Mouse (Mus musculus): ENCODE data around the gene Rasl12. TPM values are rescaled to one million over a fixed set of nuclear protein-coding genes. Genes with fewer than 3 reads are reported as not detected.

Rasl12 gene
- polyA plus RNA-seq, 1 experiment from 2014 or later: 6.1 TPM

DNA sequence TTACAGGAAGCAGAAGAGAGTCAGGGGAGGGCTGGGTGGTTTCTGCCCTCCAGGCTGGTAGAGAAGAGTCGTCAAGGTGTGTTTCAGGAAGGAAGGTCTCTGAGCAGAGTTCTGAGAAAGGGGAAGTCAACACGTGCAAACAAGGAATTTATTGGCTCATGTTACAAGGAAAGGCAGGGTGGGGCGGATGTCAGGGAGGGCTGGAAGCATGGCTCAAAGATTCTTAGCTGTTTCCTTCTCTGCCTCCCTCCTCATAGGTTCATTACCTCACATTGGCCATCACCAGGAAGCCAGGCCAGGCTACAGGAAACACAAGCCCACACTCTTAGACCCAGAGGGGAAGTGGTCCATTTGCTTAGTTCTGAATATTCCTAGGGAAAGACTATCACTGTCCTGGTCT, 26.1 kb downstream of the Rasl12 start:
- Histone ChIP-seq H3K9ac (replicated peaks) (no peak overlapping the region), H3K4me2 (replicated peaks) (no peak overlapping the region), H3K9me3 (no peaks in the 10 kb centered on the region), H3K27me3 (no peaks in the 10 kb centered on the region), H3K27ac (replicated peaks) (no peak overlapping the region), H3K36me3 (no peaks in the 10 kb centered on the region), H3K4me3 (no peak overlapping the region), H3K4me1 (no peaks in the 10 kb centered on the region)
- 70% methylated on average over 3 of the region's 3 CpGs for WGBS
- ATAC-seq (replicated peaks): no peak

DNA sequence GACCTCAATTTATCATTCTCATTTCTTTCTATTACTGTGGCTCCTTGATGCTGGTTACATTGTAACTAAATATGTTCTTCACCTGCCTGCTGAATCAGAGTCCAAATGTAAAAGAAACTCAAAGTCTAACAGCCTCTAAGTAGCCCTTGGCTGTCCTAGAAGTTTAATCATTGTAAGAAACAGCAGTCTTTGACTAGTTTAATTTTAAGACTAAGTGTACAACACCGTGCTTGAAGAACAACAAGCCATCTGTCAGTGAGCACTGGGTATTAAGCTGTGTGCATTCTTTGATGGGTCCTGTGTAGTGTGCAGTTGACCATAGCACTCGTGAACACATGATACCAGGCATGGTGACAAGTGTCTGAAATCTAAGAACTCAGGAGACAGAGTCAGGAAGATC, 29.2 kb downstream of the Rasl12 start:
- Histone ChIP-seq H3K4me3 (no peak overlapping the region), H3K4me2 (replicated peaks) (no peak overlapping the region), H3K27ac (replicated peaks) (no peak overlapping the region), H3K27me3 (no peaks in the 10 kb centered on the region), H3K9me3 (no peaks in the 10 kb centered on the region), H3K36me3 (no peaks in the 10 kb centered on the region), H3K4me1 (no peaks in the 10 kb centered on the region), H3K9ac (replicated peaks) (no peak overlapping the region)
- no peak for ATAC-seq (replicated peaks)
- 75% methylated on average over 2 of the region's 2 CpGs for WGBS

DNA sequence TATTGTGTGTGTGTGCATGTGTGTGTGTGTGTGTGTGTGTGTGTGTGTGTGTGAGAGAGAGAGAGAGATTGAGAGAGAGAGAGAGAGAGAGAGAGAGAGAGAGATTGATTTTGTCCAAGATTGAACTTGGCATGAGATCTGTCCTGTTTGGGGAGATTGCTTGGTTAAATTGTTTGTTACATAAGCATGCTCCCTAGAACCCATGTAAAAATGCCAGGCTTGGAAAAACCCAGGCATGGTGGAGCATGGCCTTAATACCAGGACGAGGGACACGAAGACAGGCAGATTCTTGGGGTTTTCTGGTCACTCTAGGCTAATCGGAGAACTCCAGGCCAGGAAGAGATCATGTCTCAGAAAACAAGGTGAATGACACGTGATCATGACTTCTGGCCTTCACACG, 29.7 kb downstream of the Rasl12 start:
- Histone ChIP-seq H3K27ac (replicated peaks) (no peak overlapping the region), H3K4me1 (no peaks in the 10 kb centered on the region), H3K4me2 (replicated peaks) (no peak overlapping the region), H3K36me3 (no peaks in the 10 kb centered on the region), H3K9ac (replicated peaks) (no peak overlapping the region), H3K9me3 (no peaks in the 10 kb centered on the region), H3K4me3 (no peak overlapping the region), H3K27me3 (no peaks in the 10 kb centered on the region)
- no peak for ATAC-seq (replicated peaks)
- 92% methylated on average over 5 of the region's 5 CpGs for WGBS

DNA sequence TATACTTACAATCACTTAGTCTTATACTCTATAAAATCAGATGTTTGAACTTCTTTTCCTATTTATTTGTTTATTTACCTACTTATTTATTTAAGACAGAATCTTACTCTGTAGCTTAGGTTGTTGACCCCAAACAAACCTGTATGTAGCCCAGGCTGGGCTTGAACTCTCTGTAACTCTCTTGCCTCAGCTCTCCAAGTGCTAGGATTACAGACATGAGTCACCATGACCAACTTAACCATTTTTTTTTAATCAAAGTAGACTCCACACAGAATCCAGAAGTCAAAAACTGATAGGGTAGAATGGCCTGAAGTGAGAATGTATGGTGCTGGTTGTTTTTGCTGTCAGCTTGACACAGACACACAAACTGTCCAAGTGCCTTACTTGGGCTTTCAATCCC, 32.1 kb downstream of the Rasl12 start:
- H3K4me3 ChIP-seq: no peak overlapping the region
- H3K27ac ChIP-seq (replicated peaks): no peak overlapping the region
- H3K4me1 ChIP-seq: no peaks in the 10 kb centered on the region
- no peak for ATAC-seq (replicated peaks)
- no peaks in the 10 kb centered on the region for H3K9me3 ChIP-seq
- H3K36me3 ChIP-seq: no peaks in the 10 kb centered on the region
- no peak overlapping the region for H3K4me2 ChIP-seq (replicated peaks)
- no peak overlapping the region for H3K9ac ChIP-seq (replicated peaks)
- no peaks in the 10 kb centered on the region for H3K27me3 ChIP-seq

DNA sequence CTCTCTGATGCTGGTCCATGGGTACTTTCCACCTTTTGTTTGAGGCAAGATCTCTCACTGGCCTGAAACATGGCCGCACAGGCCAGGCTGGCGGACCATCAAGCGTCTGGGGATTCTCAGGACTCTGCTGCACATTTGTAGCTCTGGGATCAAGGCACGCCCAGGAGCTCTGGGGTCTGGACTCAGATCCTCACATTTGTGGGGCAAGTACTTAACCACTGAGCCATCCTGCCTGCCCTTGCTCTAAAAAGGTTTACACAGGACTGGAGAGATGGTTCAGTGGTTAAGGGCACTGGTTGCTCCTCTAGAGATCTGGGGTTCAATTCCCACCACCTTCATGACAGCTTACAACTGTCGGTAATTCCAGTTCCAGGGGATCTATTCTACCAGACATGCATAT, 32.6 kb downstream of the Rasl12 start:
- H3K4me1 ChIP-seq: no peaks in the 10 kb centered on the region; the same call in 1 of the 2 replicates
- H3K9me3 ChIP-seq: no peaks in the 10 kb centered on the region
- 92% methylated on average over 5 of the region's 5 CpGs for WGBS
- no peaks in the 10 kb centered on the region for H3K27me3 ChIP-seq
- no peaks in the 10 kb centered on the region for H3K36me3 ChIP-seq
- H3K4me3 ChIP-seq: no peak overlapping the region
- H3K27ac ChIP-seq (replicated peaks): no peak overlapping the region
- H3K9ac ChIP-seq (replicated peaks): no peak overlapping the region
- ATAC-seq (replicated peaks): no peak
- no peak overlapping the region for H3K4me2 ChIP-seq (replicated peaks)

DNA sequence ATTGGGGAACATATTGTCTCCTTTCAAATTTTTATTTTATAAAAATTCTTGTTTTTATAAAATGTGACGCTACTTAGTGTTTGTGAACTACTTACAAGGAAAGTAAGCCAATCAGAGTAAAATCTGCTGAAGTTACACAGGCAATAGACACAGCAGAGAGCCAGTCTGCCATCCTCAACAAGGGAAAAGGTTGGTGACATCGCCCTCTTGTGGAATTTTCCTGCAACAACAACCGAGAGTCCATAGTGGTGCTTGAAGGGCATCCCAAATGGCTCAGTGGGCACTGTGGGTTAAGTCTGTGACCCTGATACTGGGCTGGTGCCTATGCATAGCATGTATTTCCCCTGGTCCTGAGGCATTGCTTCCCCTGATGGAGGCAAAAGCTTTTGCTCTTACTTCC, 33.9 kb downstream of the Rasl12 start:
- Histone ChIP-seq H3K36me3 (no peaks in the 10 kb centered on the region), H3K9ac (replicated peaks) (no peak overlapping the region), H3K27ac (replicated peaks) (no peak overlapping the region), H3K4me1 (peaks cover 11% of the 10 kb centered on the region), H3K4me3 (no peak overlapping the region), H3K9me3 (no peaks in the 10 kb centered on the region), H3K27me3 (no peaks in the 10 kb centered on the region), H3K4me2 (replicated peaks) (no peak overlapping the region)
- ATAC-seq (replicated peaks): no peak
- WGBS: 3% methylated on average over 3 of the region's 3 CpGs

DNA sequence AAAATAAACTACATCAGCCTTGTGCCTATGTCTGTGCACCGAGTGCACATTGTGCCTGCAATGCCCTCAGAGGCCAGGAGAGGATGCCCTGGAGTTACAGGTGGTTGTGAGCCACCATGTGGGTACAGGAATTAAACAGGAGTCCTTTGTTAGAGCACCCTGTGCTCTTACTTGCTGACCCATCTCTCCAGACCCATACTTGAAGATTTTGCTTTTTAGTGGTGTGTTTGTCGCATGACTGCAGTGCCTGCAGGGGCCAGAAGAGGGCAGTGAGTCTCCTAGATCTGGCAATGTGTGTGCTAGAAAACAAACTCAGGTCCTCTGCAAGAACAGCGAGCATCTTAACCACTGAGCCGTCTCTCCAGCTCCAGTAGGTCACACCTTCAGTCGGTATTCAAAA, 35.8 kb downstream of the Rasl12 start:
- Histone ChIP-seq H3K9me3 (no peaks in the 10 kb centered on the region), H3K9ac (replicated peaks) (no peak overlapping the region), H3K27ac (replicated peaks) (no peak overlapping the region), H3K4me3 (no peak overlapping the region), H3K36me3 (no peaks in the 10 kb centered on the region; the same call in 1 of the 2 replicates), H3K4me1 (peaks cover 15% of the 10 kb centered on the region), H3K27me3 (no peaks in the 10 kb centered on the region), H3K4me2 (replicated peaks) (no peak overlapping the region)
- ATAC-seq (replicated peaks): no peak
- WGBS: 53% methylated on average over 5 of the region's 5 CpGs

DNA sequence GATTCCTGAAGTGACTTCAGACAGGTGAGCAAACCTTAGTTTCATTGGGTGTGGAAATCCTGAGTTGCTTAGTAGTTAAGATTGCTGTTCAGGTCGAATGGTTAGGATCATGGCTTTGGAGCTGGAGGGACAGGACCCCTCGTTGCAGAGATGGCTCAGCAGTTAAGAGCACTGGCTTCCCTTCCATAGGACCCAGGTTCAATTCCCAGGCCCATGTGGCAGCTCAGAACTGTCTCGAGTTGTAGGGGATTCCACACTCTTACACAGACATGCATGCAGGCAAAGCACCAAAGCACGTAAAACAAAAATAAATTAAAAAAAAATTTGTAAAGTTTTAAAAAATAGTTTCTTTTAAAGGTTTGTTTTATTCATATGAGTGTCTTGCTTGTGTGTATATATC, 36.9 kb downstream of the Rasl12 start:
- H3K4me1 ChIP-seq: peaks cover 15% of the 10 kb centered on the region
- H3K9me3 ChIP-seq: no peaks in the 10 kb centered on the region
- H3K27me3 ChIP-seq: no peaks in the 10 kb centered on the region
- H3K9ac ChIP-seq (replicated peaks): no peak overlapping the region
- peak overlapping the region; percentile 94; the same call in 1 of the 2 replicates for H3K4me3 ChIP-seq
- H3K36me3 ChIP-seq: peaks cover 1% of the 10 kb centered on the region; the same call in 1 of the 2 replicates
- 72% methylated on average over 4 of the region's 4 CpGs for WGBS
- ATAC-seq (replicated peaks): peak; percentile 47
- no peak overlapping the region for H3K4me2 ChIP-seq (replicated peaks)
- H3K27ac ChIP-seq (replicated peaks): no peak overlapping the region

DNA sequence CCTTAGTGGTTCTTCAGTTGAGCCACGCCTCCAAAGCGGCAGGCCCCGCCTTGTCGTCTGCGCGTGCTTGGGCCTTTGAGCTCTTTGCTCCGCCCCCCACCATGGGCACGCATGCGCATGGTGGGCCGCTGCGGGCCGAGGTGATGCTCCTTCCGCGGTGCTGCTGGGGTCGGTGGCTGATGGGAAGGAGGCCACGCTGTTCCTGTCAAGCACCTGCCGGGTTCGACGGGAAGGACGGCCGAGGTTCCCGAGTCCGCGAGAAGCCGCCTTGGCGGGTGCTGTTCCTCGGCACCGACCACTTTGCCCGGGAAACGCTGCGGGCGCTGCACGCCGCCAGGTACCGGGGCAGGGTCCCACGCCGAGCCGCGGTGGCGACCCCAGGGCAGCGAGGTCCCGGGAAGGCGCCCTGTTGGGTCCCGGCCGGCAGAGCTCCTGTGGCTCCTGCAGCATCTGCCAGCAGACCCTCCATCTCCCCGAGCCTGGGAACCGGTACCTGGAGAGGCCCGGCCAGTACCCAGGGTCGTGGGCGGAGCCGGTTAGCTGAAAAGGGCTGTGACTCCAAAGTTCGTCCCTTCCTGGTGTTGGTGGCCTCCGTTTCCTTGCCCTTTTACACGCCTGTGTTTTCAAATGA, 37.5 kb downstream of the Rasl12 start, which contains the start of gene Mtfmt:
Mtfmt (plus strand) TSS at position 112 of the 631 bp plus-strand sequence.
- Histone ChIP-seq H3K27ac (replicated peaks) (peak within 1 kb of the TSS; percentile 66; the same call in 1 of the 2 replicates), H3K36me3 (peaks cover 7% of the 10 kb centered on the region; the same call in 1 of the 2 replicates), H3K4me3 (peak within 1 kb of the TSS; percentile 94), H3K27me3 (no peaks in the 10 kb centered on the region), H3K9ac (replicated peaks) (peak within 1 kb of the TSS; percentile 95), H3K4me2 (replicated peaks) (peak within 1 kb of the TSS; percentile 73), H3K4me1 (peaks cover 15% of the 10 kb centered on the region), H3K9me3 (no peaks in the 10 kb centered on the region)
- under 1% methylated on average over 54 of the region's 54 CpGs for WGBS
- peak; percentile 93 for ATAC-seq (replicated peaks)

DNA sequence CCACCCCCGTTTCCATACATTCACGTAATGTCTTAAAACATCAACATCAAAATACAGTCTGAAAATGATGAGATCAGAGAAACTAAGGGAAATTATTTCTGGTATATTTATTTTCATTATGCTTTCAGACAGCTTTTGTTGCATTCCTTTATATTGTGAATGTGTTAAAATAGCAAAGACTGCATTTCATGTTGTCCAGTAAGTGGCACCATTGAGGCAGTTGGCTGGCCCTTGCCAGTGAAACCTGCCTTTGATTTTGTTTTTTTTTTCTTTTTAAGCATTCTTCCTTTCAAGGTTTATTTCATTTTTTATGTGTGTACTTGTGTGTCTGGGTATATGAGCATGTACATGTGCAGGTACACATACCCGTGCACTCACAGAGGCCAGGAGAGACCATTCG, 46.4 kb downstream of the Rasl12 start:
- Histone ChIP-seq H3K27me3 (no peaks in the 10 kb centered on the region), H3K27ac (replicated peaks) (no peak overlapping the region), H3K4me3 (no peak overlapping the region), H3K4me1 (no peaks in the 10 kb centered on the region), H3K36me3 (peaks cover 59% of the 10 kb centered on the region), H3K4me2 (replicated peaks) (no peak overlapping the region), H3K9ac (replicated peaks) (no peak overlapping the region), H3K9me3 (no peaks in the 10 kb centered on the region)
- ATAC-seq (replicated peaks): no peak
- 96% methylated on average over 4 of the region's 4 CpGs for WGBS

DNA sequence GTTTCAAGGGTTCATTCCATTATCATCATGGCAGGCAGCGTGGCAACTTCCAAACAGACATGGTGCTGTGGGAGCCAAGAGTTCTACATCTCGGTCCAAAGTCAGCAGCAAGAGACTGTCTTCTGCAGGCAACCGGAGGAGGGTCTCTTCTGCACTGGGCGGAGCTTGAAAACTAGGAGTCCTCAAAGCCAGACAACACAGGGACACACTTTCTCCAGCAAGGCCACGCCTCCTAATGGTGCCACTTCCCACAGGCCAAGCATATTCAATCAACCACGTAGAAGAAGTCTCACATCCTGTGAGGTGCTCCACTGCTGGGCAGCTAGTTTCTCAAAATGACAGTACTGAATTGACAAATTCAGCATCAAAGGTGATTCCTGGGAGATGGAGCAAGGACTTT, 49.6 kb downstream of the Rasl12 start:
- no peaks in the 10 kb centered on the region for H3K27me3 ChIP-seq
- H3K4me3 ChIP-seq: no peak overlapping the region
- ATAC-seq (replicated peaks): no peak
- no peaks in the 10 kb centered on the region for H3K4me1 ChIP-seq
- H3K27ac ChIP-seq (replicated peaks): no peak overlapping the region
- H3K9me3 ChIP-seq: no peaks in the 10 kb centered on the region
- H3K9ac ChIP-seq (replicated peaks): no peak overlapping the region
- WGBS: 90% methylated on average over 6 of the region's 6 CpGs
- H3K36me3 ChIP-seq: peaks cover 62% of the 10 kb centered on the region
- H3K4me2 ChIP-seq (replicated peaks): no peak overlapping the region

DNA sequence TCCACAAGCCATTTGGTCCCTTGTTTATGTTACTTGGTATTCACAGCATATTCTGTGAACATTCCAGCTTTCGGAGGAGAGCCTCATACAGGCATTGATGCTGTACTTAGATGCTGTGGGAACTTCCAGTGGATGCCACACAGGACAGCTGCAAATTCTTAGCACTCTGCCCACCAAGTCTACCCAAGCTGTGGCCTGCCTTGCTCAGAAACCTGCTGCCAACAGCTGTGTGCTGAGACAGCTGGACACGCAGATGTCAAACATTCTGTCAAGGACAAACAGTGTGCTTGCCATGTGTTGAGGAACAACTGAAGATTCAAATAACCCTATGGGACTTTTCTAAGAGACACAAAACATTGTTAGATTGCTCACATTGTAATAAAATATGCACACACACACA, 60.7 kb downstream of the Rasl12 start:
- ATAC-seq (replicated peaks): no peak
- no peaks in the 10 kb centered on the region for H3K9me3 ChIP-seq
- no peak overlapping the region for H3K9ac ChIP-seq (replicated peaks)
- H3K4me1 ChIP-seq: peaks cover 25% of the 10 kb centered on the region
- no peak overlapping the region for H3K27ac ChIP-seq (replicated peaks)
- 88% methylated on average over 2 of the region's 2 CpGs for WGBS
- H3K4me3 ChIP-seq: no peak overlapping the region
- H3K4me2 ChIP-seq (replicated peaks): no peak overlapping the region
- 0 out of 2 replicates have a peak, but pooled peaks cover under 1% of the 10 kb centered on the region for H3K36me3 ChIP-seq
- H3K27me3 ChIP-seq: no peaks in the 10 kb centered on the region

DNA sequence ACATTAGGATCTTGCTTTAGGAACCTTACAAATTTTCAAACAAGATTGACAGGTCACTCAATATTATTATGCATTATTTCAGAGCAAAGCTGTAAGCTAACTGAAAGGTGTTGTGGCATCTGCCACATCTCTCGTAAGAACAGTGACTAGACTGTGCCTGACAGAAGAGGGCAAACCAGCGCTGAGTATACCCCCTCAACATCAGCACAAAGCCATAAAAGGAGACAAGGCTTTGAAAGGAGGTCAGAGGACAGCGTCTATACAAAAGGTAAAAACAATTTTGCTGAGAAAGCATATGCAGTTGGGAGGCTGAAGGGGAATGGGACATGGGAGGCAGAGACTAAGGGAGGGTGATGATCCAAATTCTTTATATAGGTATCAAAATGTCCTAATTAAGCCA, 61.9 kb downstream of the Rasl12 start:
- H3K9me3 ChIP-seq: no peaks in the 10 kb centered on the region
- peaks cover 25% of the 10 kb centered on the region for H3K4me1 ChIP-seq
- H3K9ac ChIP-seq (replicated peaks): no peak overlapping the region
- H3K4me3 ChIP-seq: peak overlapping the region; percentile 69
- peaks cover 3% of the 10 kb centered on the region; the same call in 1 of the 2 replicates for H3K36me3 ChIP-seq
- peak; percentile 15 for ATAC-seq (replicated peaks)
- H3K27ac ChIP-seq (replicated peaks): peak overlapping the region; percentile 87; the same call in 1 of the 2 replicates
- WGBS: 34% methylated on average over 3 of the region's 3 CpGs
- H3K27me3 ChIP-seq: no peaks in the 10 kb centered on the region
- H3K4me2 ChIP-seq (replicated peaks): peak overlapping the region; percentile 68
